Mouse (Mus musculus) neural tube, embryonic 11.5 days (tissue): ENCODE measurements at regions not wholly inside any gene's neighbourhood (a gene's known extent, or its start where the extent isn't known, plus 50 kb on each side); places are given as distances from the start of the nearest gene placed in this dataset.

ENCODE experiments used
- ATAC-seq: fragments of 200-750 bp; cut with Nextera tagmentation; 2 replicates; pipeline ENCODE4 v1.8.0; 2017; ENCODE audit warnings: moderate number of reproducible peaks, mild to moderate bottlenecking, moderate TSS enrichment, moderate library complexity; ENCODE audit not compliant: insufficient read depth, low FRiP score, low TSS enrichment
- DNase-seq: peaks from one replicate; pipeline ENCODE4 v3.0.0-alpha.2; 2015; ENCODE audit warnings: low spot score
- H3K27ac ChIP-seq: fragments of 300-500 bp; sonication (generic); 2 replicates; pipeline ENCODE4 v1.5.1; 2014; ENCODE audit warnings: low read depth, mild to moderate bottlenecking, low read length
- H3K27me3 ChIP-seq: fragments of 300-500 bp; sonication (generic); 2 replicates; pipeline ENCODE4 v1.6.1; 2014; ENCODE audit warnings: mild to moderate bottlenecking, low read length, mixed read lengths; ENCODE audit not compliant: control insufficient read depth, insufficient read depth
- H3K36me3 ChIP-seq: fragments of 300-500 bp; sonication (generic); 2 replicates; pipeline ENCODE4 v1.6.1; 2014; ENCODE audit warnings: mild to moderate bottlenecking, low read length, moderate library complexity, mixed read lengths; ENCODE audit not compliant: control insufficient read depth, insufficient read depth
- H3K4me1 ChIP-seq: fragments of 300-500 bp; sonication (generic); 2 replicates; pipeline ENCODE4 v1.6.1; 2014; ENCODE audit warnings: low read length, mixed read lengths; ENCODE audit not compliant: control insufficient read depth, insufficient read depth
- H3K4me2 ChIP-seq: fragments of 300-500 bp; sonication (generic); 2 replicates; pipeline ENCODE4 v1.6.1; 2014; ENCODE audit warnings: low read depth, mild to moderate bottlenecking, moderate library complexity
- H3K4me3 ChIP-seq: fragments of 300-500 bp; sonication (generic); 2 replicates; pipeline ENCODE4 v1.5.1; 2014; ENCODE audit warnings: low read depth, low read length
- H3K9ac ChIP-seq: fragments of 300-500 bp; sonication (generic); 2 replicates; pipeline ENCODE4 v1.6.1; 2014; ENCODE audit warnings: mild to moderate bottlenecking, low read length
- H3K9me3 ChIP-seq: fragments of 300-500 bp; sonication (generic); 2 replicates; pipeline ENCODE4 v1.6.1; 2016; ENCODE audit warnings: low read length; ENCODE audit not compliant: control insufficient read depth
- WGBS: fragments of 180-500 bp; shearing (Covaris S2); extraction: QIAGEN DNeasy Blood & Tissue Kit; methylation state at CpG from one replicate; pipeline ENCODE4 v1.1.7; 2014; 5-methylcytosine and 5-hydroxymethylcytosine counted together

DNA sequence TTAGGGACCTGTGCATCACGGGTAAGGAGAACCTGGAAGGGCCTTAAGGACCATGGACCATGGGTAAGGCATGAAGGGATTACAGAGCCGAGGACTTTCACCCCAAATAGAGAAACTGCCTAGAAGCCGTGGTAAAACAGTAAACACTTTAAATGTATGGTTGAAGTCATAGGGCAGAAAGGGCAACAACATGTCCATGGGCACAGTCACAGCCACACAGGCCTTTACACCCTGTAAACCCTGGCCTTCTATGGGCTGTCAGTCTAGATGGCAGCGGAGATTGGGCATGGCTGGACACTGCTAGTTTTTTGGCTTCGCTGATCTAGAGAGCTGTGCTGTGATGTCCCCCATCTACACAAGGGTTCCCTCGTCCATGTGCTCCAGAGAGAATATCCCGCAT, 127.4 kb downstream of the Tex29 start:
- H3K27me3 ChIP-seq = peaks cover 3% of the 10 kb centered on the region; the same call in 1 of the 2 replicates
- no peak overlapping the region for H3K4me3 ChIP-seq
- no peaks in the 10 kb centered on the region for H3K4me1 ChIP-seq
- no peak overlapping the region for H3K4me2 ChIP-seq
- no peaks in the 10 kb centered on the region for H3K36me3 ChIP-seq
- no peak overlapping the region for H3K27ac ChIP-seq
- H3K9ac ChIP-seq = no peak overlapping the region
- DNase-seq = no peak
- no peaks in the 10 kb centered on the region for H3K9me3 ChIP-seq
- 91% methylated on average over 7 of the region's 7 CpGs for WGBS
- no peak for ATAC-seq

- no peak overlapping the region for H3K4me3 ChIP-seq
- no peaks in the 10 kb centered on the region for H3K36me3 ChIP-seq
- H3K9ac ChIP-seq = no peak overlapping the region
- no peak overlapping the region for H3K4me2 ChIP-seq
- ATAC-seq (no peak), DNase-seq (no peak)
- H3K4me1 ChIP-seq = no peaks in the 10 kb centered on the region
- no peak overlapping the region for H3K27ac ChIP-seq
- 87% methylated on average over 9 of the region's 9 CpGs for WGBS
- peaks cover 13% of the 10 kb centered on the region for H3K27me3 ChIP-seq
- no peaks in the 10 kb centered on the region for H3K9me3 ChIP-seq
Observed at GRCm38 (mm10) chr8:11970515-11970914, 130.2 kb downstream of the Tex29 start.

GRCm38 (mm10) chr8:11973436-11973835, 133.2 kb downstream of the Tex29 start:
- WGBS = 72% methylated on average over 10 of the region's 10 CpGs
- Histone ChIP-seq H3K9ac (no peak overlapping the region), H3K27ac (no peak overlapping the region), H3K36me3 (no peaks in the 10 kb centered on the region), H3K4me2 (no peak overlapping the region), H3K4me1 (peaks cover 5% of the 10 kb centered on the region), H3K9me3 (no peaks in the 10 kb centered on the region), H3K27me3 (peaks cover 14% of the 10 kb centered on the region), H3K4me3 (no peak overlapping the region)
- no peak for DNase-seq
- no peak for ATAC-seq

DNA sequence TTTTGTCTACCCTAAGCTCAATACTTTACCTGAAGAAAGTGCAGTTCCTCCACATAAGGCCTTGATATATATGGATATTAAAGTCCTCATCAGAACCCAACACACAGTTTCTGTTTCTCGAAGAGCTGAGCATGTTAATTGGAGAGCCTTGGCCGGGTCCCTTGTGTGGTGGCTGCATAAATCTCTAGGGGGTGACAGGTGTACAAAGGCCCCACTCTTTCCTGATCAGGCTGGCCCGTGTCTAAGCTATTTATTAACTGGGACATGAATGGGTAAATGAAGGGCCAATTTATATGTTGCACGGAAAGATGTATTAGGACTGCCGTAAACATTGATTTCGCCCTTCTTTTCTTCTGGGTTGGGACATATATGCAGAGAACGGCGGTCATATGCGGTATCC, 136.8 kb downstream of the Tex29 start:
- H3K4me1 ChIP-seq = peaks cover 5% of the 10 kb centered on the region
- 27% methylated on average over 9 of the region's 9 CpGs for WGBS
- no peak overlapping the region for H3K27ac ChIP-seq
- H3K4me3 ChIP-seq = no peak overlapping the region
- H3K4me2 ChIP-seq = no peak overlapping the region
- DNase-seq = peak; percentile 74
- H3K9me3 ChIP-seq = no peaks in the 10 kb centered on the region
- no peak overlapping the region for H3K9ac ChIP-seq
- peak; percentile 68; the same call in 1 of the 2 replicates for ATAC-seq
- H3K27me3 ChIP-seq = peaks cover 21% of the 10 kb centered on the region
- H3K36me3 ChIP-seq = no peaks in the 10 kb centered on the region

- no peak overlapping the region for H3K4me2 ChIP-seq
- H3K27ac ChIP-seq = no peak overlapping the region
- no peak overlapping the region for H3K4me3 ChIP-seq
- WGBS = 81% methylated on average over 1 of the region's 1 CpGs
- no peak for ATAC-seq
- no peak overlapping the region for H3K9ac ChIP-seq
- H3K9me3 ChIP-seq = no peaks in the 10 kb centered on the region
- H3K27me3 ChIP-seq = peaks cover 13% of the 10 kb centered on the region
- H3K36me3 ChIP-seq = no peaks in the 10 kb centered on the region
- peaks cover 5% of the 10 kb centered on the region for H3K4me1 ChIP-seq
- no peak for DNase-seq
Observed at GRCm38 (mm10) chr8:11979056-11979455, 138.8 kb downstream of the Tex29 start.

DNA sequence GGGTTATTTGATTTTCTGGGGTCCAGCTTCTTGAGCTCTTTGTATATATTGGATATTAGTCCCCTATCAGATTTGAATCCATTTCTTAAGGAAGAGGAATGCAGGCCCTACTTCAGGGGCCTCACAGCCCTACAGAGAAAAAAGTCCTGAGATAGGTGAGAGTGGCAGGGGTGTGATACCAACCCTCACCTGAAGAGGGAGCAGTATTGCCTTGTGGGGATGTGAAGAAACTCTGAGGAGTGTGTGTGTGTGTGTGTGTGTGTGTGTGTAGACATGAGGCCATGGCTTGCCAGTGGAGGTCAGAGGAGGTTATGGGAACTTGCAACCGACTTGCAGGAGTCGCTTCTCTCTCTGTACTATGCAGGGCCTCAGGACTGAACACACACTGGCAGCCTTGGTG, 141.2 kb downstream of the Tex29 start:
- ATAC-seq (no peak), DNase-seq (no peak)
- Histone ChIP-seq H3K9ac (no peak overlapping the region), H3K4me1 (peaks cover 5% of the 10 kb centered on the region), H3K4me2 (no peak overlapping the region), H3K27ac (no peak overlapping the region), H3K4me3 (no peak overlapping the region), H3K36me3 (no peaks in the 10 kb centered on the region), H3K27me3 (peaks cover 8% of the 10 kb centered on the region; the same call in 1 of the 2 replicates), H3K9me3 (no peaks in the 10 kb centered on the region)
- WGBS = 91% methylated on average over 2 of the region's 2 CpGs

GRCm38 (mm10) chr8:11990024-11990423, 149.8 kb downstream of the Tex29 start:
- no peaks in the 10 kb centered on the region for H3K36me3 ChIP-seq
- H3K4me3 ChIP-seq = no peak overlapping the region
- ATAC-seq (no peak), DNase-seq (no peak)
- no peak overlapping the region for H3K4me2 ChIP-seq
- H3K27me3 ChIP-seq = no peaks in the 10 kb centered on the region
- H3K27ac ChIP-seq = no peak overlapping the region
- no peaks in the 10 kb centered on the region for H3K4me1 ChIP-seq
- H3K9ac ChIP-seq = no peak overlapping the region
- 86% methylated on average over 20 of the region's 20 CpGs for WGBS
- no peaks in the 10 kb centered on the region for H3K9me3 ChIP-seq

DNA sequence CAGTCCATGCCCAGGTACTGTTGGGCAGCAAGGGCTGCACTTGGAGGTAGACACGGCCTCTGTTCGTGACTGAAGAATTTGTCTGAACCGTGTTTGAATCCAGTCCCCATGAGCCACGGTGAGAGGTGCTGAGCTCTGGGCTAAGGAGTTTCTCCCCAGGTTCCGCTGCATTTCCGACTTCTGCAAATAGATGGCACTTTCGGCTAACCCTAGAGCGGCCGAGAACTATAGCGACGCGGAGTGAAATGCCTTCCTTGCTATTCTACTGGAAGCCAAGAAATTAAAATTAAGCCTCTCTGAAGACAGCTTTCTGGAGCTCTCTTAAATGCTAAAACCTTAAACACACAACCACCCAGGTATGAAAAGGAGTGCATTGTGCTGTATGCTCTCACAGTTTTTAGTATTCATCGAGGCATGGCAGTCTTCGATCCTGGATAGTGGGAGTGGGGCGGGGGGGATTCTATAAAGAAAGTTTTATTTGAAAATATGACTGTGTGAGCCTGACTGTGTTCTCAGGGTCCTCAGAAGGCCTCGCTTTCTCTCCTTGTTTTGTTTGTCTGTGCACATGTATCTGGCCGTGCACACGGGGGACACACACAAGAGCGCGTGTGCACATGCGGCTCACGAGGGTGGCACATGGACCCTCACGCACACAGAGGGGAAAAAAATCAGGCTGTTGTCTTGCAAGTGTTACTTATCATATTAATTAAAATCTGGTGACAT, 159.6 kb downstream of the Tex29 start:
- Histone ChIP-seq H3K4me2 (no peak overlapping the region), H3K9ac (no peak overlapping the region), H3K4me3 (no peak overlapping the region), H3K9me3 (no peaks in the 10 kb centered on the region), H3K27ac (no peak overlapping the region), H3K36me3 (no peaks in the 10 kb centered on the region), H3K4me1 (no peaks in the 10 kb centered on the region), H3K27me3 (peaks cover 9% of the 10 kb centered on the region)
- ATAC-seq (no peak), DNase-seq (peak; percentile 77)
- 37% methylated on average over 23 of the region's 23 CpGs for WGBS

- 22% methylated on average over 2 of the region's 2 CpGs for WGBS
- Histone ChIP-seq H3K4me2 (no peak overlapping the region), H3K27ac (no peak overlapping the region), H3K9me3 (no peaks in the 10 kb centered on the region), H3K4me3 (no peak overlapping the region), H3K9ac (no peak overlapping the region), H3K27me3 (peaks cover 9% of the 10 kb centered on the region), H3K36me3 (no peaks in the 10 kb centered on the region), H3K4me1 (no peaks in the 10 kb centered on the region)
- DNase-seq = no peak
- ATAC-seq = no peak
Observed at GRCm38 (mm10) chr8:12000459-12000789, 160.2 kb downstream of the Tex29 start.
